Mouse (Mus musculus) granulocyte monocyte progenitor cell, adult 5-6 weeks (primary cell): ENCODE measurements at regions not wholly inside any gene's neighbourhood (a gene's known extent, or its start where the extent isn't known, plus 50 kb on each side); places are given as distances from the start of the nearest gene placed in this dataset.

ENCODE experiments used
- ATAC-seq: replicated peaks from 2 replicates; pipeline ENCODE4 v1.8.0; 2016; ENCODE audit warnings: mild to moderate bottlenecking, moderate TSS enrichment, inconsistent platforms; ENCODE audit not compliant: poor library complexity, severe bottlenecking

- ATAC-seq = no peak
These were observed 326.9 kb downstream of the Fam49a start for GRCm38 (mm10) chr12:12588771-12589370.

- ATAC-seq = no peak
These were observed 324.5 kb downstream of the Fam49a start for GRCm38 (mm10) chr12:12586436-12586835.

GRCm38 (mm10) chr12:12581271-12582186 lies 319.6 kb downstream of the Fam49a start:
- ATAC-seq = no peak

- peak; percentile 95 for ATAC-seq
These were observed 318.8 kb downstream of the Fam49a start for GRCm38 (mm10) chr12:12580763-12581178.

GRCm38 (mm10) chr12:12578278-12578677 lies 316.3 kb downstream of the Fam49a start:
- ATAC-seq = no peak

- peak; percentile 98 for ATAC-seq
These were observed 308.8 kb downstream of the Fam49a start for GRCm38 (mm10) chr12:12570563-12571251.

GRCm38 (mm10) chr12:12567734-12568104 lies 305.8 kb downstream of the Fam49a start:
- no peak for ATAC-seq

- no peak for ATAC-seq
These were observed 305.3 kb downstream of the Fam49a start for GRCm38 (mm10) chr12:12567058-12567733.

- peak; percentile 95 for ATAC-seq
These were observed 300.3 kb downstream of the Fam49a start for GRCm38 (mm10) chr12:12562267-12562666.

GRCm38 (mm10) chr12:12551818-12552217 lies 289.9 kb downstream of the Fam49a start:
- ATAC-seq = no peak

- ATAC-seq = no peak
These were observed 287.7 kb downstream of the Fam49a start for GRCm38 (mm10) chr12:12549649-12550048.

- no peak for ATAC-seq
These were observed 286.7 kb downstream of the Fam49a start for GRCm38 (mm10) chr12:12548688-12549087.

- ATAC-seq = peak; percentile 44
These were observed 285.5 kb downstream of the Fam49a start for GRCm38 (mm10) chr12:12547477-12547876.

GRCm38 (mm10) chr12:12546372-12547031 lies 284.6 kb downstream of the Fam49a start:
- peak; percentile 53 for ATAC-seq

- ATAC-seq = peak; percentile 64
These were observed 279.4 kb downstream of the Fam49a start for GRCm38 (mm10) chr12:12541076-12542070.

GRCm38 (mm10) chr12:12539291-12539690 lies 277.4 kb downstream of the Fam49a start:
- ATAC-seq = peak; percentile 53

- peak; percentile 26; the same call in 1 of the 2 replicates for ATAC-seq
These were observed 272.8 kb downstream of the Fam49a start for GRCm38 (mm10) chr12:12534779-12535178.

GRCm38 (mm10) chr12:12530796-12531195 lies 268.9 kb downstream of the Fam49a start:
- ATAC-seq = no peak

- ATAC-seq = peak; percentile 40
These were observed 267.6 kb downstream of the Fam49a start for GRCm38 (mm10) chr12:12529541-12529940.
